Mouse (Mus musculus) midbrain, embryonic 11.5 days (tissue): ENCODE results near the gene Dtx3l. TPM values are rescaled to one million over a fixed set of nuclear protein-coding genes. Genes with fewer than 3 reads are reported as not detected.
"Not testable (repeated sequence)": the region's sequence is repeated elsewhere in the genome, so short reads cannot be mapped to it uniquely, and the experiment has no call there.

Experiments
- ATAC-seq: fragments of 200-750 bp; cut with Nextera tagmentation; 2 replicates; pipeline ENCODE4 v1.8.0; 2017; ENCODE audit warnings: moderate TSS enrichment, moderate library complexity; ENCODE audit not compliant: low FRiP score
- DNase-seq: peaks from one replicate; pipeline ENCODE4 v3.0.0; 2015; ENCODE audit warnings: low spot score; ENCODE audit errors: missing footprints
- H3K27ac ChIP-seq: fragments of 300-500 bp; sonication (generic); 2 replicates; pipeline ENCODE4 v1.5.1; 2014; ENCODE audit warnings: low read depth, low read length
- H3K27me3 ChIP-seq: fragments of 300-500 bp; sonication (generic); 2 replicates; pipeline ENCODE4 v1.6.1; 2014; ENCODE audit warnings: mild to moderate bottlenecking, low read length, moderate library complexity, mixed read lengths; ENCODE audit not compliant: control insufficient read depth, insufficient read depth
- H3K36me3 ChIP-seq: fragments of 300-500 bp; sonication (generic); 2 replicates; pipeline ENCODE4 v1.6.1; 2014; ENCODE audit warnings: mild to moderate bottlenecking, low read length, moderate library complexity, mixed read lengths; ENCODE audit not compliant: control insufficient read depth, insufficient read depth
- H3K4me1 ChIP-seq: fragments of 300-500 bp; sonication (generic); 2 replicates; pipeline ENCODE4 v1.6.1; 2014; ENCODE audit warnings: low read length; ENCODE audit not compliant: control insufficient read depth, insufficient read depth
- H3K4me2 ChIP-seq: fragments of 300-500 bp; sonication (generic); 2 replicates; pipeline ENCODE4 v1.6.1; 2014; ENCODE audit warnings: mild to moderate bottlenecking, moderate library complexity
- H3K4me3 ChIP-seq: fragments of 300-500 bp; sonication (generic); 2 replicates; pipeline ENCODE4 v1.5.1; 2014; ENCODE audit warnings: low read depth, low read length
- H3K9ac ChIP-seq: fragments of 300-500 bp; sonication (generic); 2 replicates; pipeline ENCODE4 v1.6.1; 2014; ENCODE audit warnings: low read length
- H3K9me3 ChIP-seq: fragments of 300-500 bp; sonication (generic); 2 replicates; pipeline ENCODE4 v1.6.1; 2016; ENCODE audit warnings: low read length; ENCODE audit not compliant: control insufficient read depth
- WGBS: fragments of 180-500 bp; shearing (Covaris S2); extraction: QIAGEN DNeasy Blood & Tissue Kit; methylation state at CpG from one replicate; pipeline ENCODE4 v1.1.7; 2014; 5-methylcytosine and 5-hydroxymethylcytosine counted together
- polyA plus RNA-seq: library from polyadenylated mRNA; unstranded; fragments of >200 nt; fragmentation: Nextera tagmentation; extraction: Ambion mirVana; gene quantifications from 2 replicates; pipeline ENCODE4 v1.2.1, GENCODE M21; 2014

The Dtx3l gene
- polyA plus RNA-seq, 1 experiment from 2014 or later, result 2.8 TPM

DNA sequence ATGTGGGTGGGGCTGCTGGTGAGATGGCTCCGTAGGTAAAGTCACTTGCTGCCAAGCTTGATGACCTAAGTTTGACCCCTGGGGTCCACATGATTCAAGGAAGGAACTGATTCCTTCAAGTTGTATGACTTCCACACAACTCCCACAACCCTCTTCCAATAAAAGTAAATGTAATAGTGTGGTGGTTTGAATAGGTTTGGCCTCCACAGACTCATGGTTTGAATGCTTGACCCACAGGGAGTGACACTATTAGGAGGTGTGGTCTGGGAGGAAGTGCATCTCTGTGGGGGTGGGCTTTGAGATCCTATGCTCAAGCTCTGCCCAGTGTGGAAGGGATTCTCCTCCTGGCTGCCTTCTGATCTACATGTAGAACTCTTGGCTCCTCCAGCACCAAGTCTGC lies 35.1 kb upstream of the Dtx3l start:
- H3K9me3 ChIP-seq, result no peaks in the 10 kb centered on the region
- H3K4me2 ChIP-seq, result no peak overlapping the region
- no peaks in the 10 kb centered on the region for H3K27me3 ChIP-seq
- H3K4me3 ChIP-seq, result no peak overlapping the region
- H3K4me1 ChIP-seq, result no peaks in the 10 kb centered on the region
- no peak overlapping the region for H3K27ac ChIP-seq
- no peaks in the 10 kb centered on the region for H3K36me3 ChIP-seq
- no peak overlapping the region for H3K9ac ChIP-seq
- 73% methylated on average over 1 of the region's 1 CpGs for WGBS
- ATAC-seq (no peak), DNase-seq (no peak)

DNA sequence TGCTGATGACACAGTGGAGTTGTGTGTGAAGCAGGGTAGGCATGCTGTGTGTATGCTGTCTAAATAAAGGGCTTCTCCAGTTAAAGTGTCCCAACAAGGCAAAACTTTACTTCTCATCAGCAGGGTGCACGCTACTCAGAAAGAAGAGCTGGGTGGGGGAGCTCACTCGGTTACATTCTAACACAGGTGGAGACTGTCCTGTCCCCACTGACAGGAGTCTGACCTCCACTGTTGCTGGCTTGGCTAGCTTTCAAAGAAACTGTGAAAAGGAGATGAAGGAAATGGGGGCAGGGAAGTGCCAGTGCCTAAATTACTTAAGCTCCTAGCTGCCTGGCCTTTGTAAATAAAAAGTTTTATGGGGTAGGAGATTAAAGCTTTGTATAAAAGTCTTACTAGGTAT lies 29.2 kb upstream of the Dtx3l start:
- H3K27ac ChIP-seq, result no peak overlapping the region
- no peaks in the 10 kb centered on the region for H3K27me3 ChIP-seq
- H3K4me1 ChIP-seq, result no peaks in the 10 kb centered on the region
- H3K9me3 ChIP-seq, result no peaks in the 10 kb centered on the region
- H3K4me3 ChIP-seq, result no peak overlapping the region
- H3K4me2 ChIP-seq, result no peak overlapping the region
- DNase-seq (no peak), ATAC-seq (no peak)
- H3K36me3 ChIP-seq, result no peaks in the 10 kb centered on the region
- 68% methylated on average over 2 of the region's 2 CpGs for WGBS
- no peak overlapping the region for H3K9ac ChIP-seq

DNA sequence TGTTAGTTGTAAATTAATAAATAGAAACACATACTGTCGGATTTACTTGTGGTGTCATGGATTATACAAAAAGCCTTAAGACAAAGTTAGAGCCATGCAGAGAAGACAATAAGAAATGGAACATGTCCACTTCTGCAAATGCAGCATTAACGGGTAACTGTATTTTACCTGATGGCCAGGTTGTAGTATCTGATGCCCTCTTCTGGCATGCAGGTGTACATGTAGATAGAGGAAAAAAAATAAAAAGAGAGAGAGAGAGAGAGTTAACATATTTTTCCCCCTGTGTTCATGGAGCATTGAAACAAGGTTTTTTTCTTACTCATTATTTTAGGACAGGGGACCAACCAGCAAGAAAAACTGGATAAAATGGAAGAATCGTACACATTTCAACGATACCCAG lies 28.4 kb upstream of the Dtx3l start:
- Histone ChIP-seq H3K4me3 (no peak overlapping the region), H3K9ac (no peak overlapping the region), H3K27ac (no peak overlapping the region), H3K4me2 (no peak overlapping the region), H3K36me3 (no peaks in the 10 kb centered on the region), H3K9me3 (no peaks in the 10 kb centered on the region), H3K27me3 (no peaks in the 10 kb centered on the region), H3K4me1 (no peaks in the 10 kb centered on the region)
- ATAC-seq (no peak), DNase-seq (no peak)
- 96% methylated on average over 4 of the region's 4 CpGs for WGBS

DNA sequence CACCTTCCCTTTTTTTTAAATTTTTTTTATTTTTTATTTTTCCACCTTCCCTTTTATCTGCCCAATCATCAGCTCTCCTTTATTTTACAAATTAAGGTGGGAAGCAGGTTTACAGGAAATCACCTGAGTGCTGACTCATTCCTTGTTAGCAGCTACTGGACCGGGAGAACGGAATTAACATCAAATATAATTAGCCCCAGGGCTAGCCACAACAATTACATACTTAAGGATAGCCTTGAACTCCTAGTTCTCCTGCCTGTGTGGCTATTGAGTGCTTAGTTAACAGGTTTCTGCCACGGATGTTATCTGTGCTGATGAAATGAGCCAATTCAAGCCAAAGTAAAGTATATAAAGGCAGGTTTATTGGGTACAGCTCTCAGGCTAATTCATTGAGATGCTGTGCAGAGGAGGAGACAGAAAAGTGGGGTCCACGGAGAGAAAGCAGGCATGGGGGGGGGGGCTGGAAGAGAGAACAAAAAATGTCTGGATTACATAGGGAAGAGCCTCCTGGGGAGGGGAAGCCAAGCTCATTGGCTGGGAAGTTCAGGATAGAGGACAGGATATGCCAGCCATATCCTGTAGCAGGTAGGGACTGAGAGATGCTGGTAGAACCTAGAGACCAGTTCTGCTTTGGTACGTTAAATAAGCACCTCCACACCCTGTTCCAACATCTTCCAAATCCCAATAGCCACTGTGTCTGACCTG lies 27.6 kb upstream of the Dtx3l start:
- no peak for ATAC-seq

DNA sequence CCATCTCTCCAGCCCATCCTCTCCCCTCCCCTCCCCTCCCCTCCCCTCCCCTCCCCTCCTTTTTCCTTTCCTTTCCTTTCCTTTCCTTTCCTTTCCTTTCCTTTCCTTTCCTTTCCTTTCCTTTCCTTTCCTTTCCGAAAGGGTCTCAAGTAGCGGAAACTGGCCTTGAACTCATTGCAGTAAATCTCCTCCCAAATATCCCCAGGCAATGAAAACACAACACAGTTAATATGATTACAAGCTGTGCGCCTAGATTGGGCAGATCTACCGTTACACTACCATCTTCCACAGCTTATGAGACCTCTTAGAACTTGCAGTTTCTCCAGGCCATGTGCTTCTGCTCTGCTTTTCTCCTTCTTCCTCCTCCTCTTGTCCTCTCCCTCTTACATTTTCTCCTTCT lies 27.0 kb upstream of the Dtx3l start:
- not testable (repeated sequence) for H3K27ac ChIP-seq, H3K4me3 ChIP-seq, H3K9ac ChIP-seq, H3K36me3 ChIP-seq, H3K9me3 ChIP-seq, H3K4me1 ChIP-seq, H3K27me3 ChIP-seq, DNase-seq, H3K4me2 ChIP-seq, ATAC-seq
- 78% methylated on average over 4 of the region's 4 CpGs for WGBS

More for the DNA sequence above, 27.6 kb upstream of the Dtx3l start:
- no peaks in the 10 kb centered on the region for H3K27me3 ChIP-seq
- no peak overlapping the region for H3K27ac ChIP-seq
- 64% methylated on average over 5 of the region's 5 CpGs for WGBS
- H3K4me3 ChIP-seq, result no peak overlapping the region
- H3K4me2 ChIP-seq, result no peak overlapping the region
- no peaks in the 10 kb centered on the region for H3K4me1 ChIP-seq
- H3K36me3 ChIP-seq, result no peaks in the 10 kb centered on the region
- no peak overlapping the region for H3K9ac ChIP-seq
- no peak for DNase-seq
- no peaks in the 10 kb centered on the region for H3K9me3 ChIP-seq

GRCm38 (mm10) chr16:35952628-35953130 lies 13.7 kb upstream of the Dtx3l start:
- Histone ChIP-seq H3K36me3 (no peaks in the 10 kb centered on the region), H3K9me3 (no peaks in the 10 kb centered on the region; the same call in 1 of the 2 replicates), H3K9ac (no peak overlapping the region), H3K27ac (no peak overlapping the region), H3K4me2 (no peak overlapping the region), H3K4me3 (no peak overlapping the region), H3K4me1 (no peaks in the 10 kb centered on the region), H3K27me3 (no peaks in the 10 kb centered on the region)
- no peak for ATAC-seq
- no peak for DNase-seq
- 92% methylated on average over 5 of the region's 5 CpGs for WGBS

GRCm38 (mm10) chr16:35951216-35951615 lies 12.3 kb upstream of the Dtx3l start:
- Histone ChIP-seq H3K9me3 (no peaks in the 10 kb centered on the region; the same call in 1 of the 2 replicates), H3K36me3 (no peaks in the 10 kb centered on the region), H3K27me3 (no peaks in the 10 kb centered on the region), H3K4me3 (no peak overlapping the region), H3K9ac (no peak overlapping the region), H3K4me2 (no peak overlapping the region), H3K27ac (no peak overlapping the region), H3K4me1 (no peaks in the 10 kb centered on the region)
- ATAC-seq (no peak), DNase-seq (no peak)
- WGBS, result 91% methylated on average over 3 of the region's 3 CpGs

- Histone ChIP-seq H3K27me3 (no peaks in the 10 kb centered on the region), H3K4me3 (no peak overlapping the region), H3K4me2 (no peak overlapping the region), H3K9me3 (no peaks in the 10 kb centered on the region; the same call in 1 of the 2 replicates), H3K4me1 (no peaks in the 10 kb centered on the region), H3K27ac (no peak overlapping the region), H3K36me3 (no peaks in the 10 kb centered on the region), H3K9ac (no peak overlapping the region)
- ATAC-seq (no peak), DNase-seq (no peak)
- 91% methylated on average over 5 of the region's 5 CpGs for WGBS
These were observed 10.3 kb upstream of the Dtx3l start for GRCm38 (mm10) chr16:35949264-35949663.

DNA sequence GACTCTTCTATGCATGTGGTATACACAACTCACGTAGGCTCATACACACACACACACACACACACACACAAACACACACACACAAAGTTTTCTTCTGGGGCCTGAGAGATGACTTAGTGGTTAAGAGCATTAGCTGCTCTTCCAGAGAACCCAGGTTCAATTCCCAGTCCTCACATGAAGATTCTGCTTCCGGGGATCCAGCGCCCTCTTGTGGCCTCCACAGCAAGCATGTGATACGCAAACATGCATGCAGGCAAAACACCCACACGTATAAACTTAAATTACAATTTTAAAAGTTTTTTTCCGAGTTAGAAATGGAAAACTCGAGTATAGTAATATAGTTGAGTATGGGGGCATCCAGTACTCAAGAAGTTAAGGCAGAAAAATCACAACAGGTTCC lies 2.4 kb upstream of the Dtx3l start:
- no peak for ATAC-seq

More for the DNA sequence above, 2.4 kb upstream of the Dtx3l start:
- Histone ChIP-seq H3K4me2 (no peak overlapping the region), H3K27me3 (peaks cover 6% of the 10 kb centered on the region; the same call in 1 of the 2 replicates), H3K27ac (no peak overlapping the region), H3K36me3 (no peaks in the 10 kb centered on the region), H3K4me1 (peaks cover 3% of the 10 kb centered on the region; the same call in 1 of the 2 replicates), H3K9me3 (no peaks in the 10 kb centered on the region), H3K9ac (no peak overlapping the region), H3K4me3 (no peak overlapping the region)
- no peak for DNase-seq
- WGBS, result 84% methylated on average over 7 of the region's 7 CpGs
